Mouse (Mus musculus) cerebellum, adult 2 months (tissue): ENCODE data around the gene 1700025G04Rik. TPM values are rescaled to one million over a fixed set of nuclear protein-coding genes. Genes with fewer than 3 reads are reported as not detected.
A peak's percentile ranks its signal among the peaks of the same experiment; 100 is the strongest.

Experiments used
- DNase-seq, 2 experiments: peaks; one replicate each; pipeline ENCODE4 v3.0.0; 2021
- H3K27ac ChIP-seq: fragments of 200-500 bp; 2 replicates; pipeline ENCODE4 v1.5.1; 2012; ENCODE audit warnings: low read length, control low read depth, inconsistent platforms; ENCODE audit not compliant: insufficient read depth
- H3K27me3 ChIP-seq: fragments of 200-500 bp; 2 replicates; pipeline ENCODE4 v1.6.1; 2012; ENCODE audit warnings: inconsistent platforms, mild to moderate bottlenecking, low read length, moderate library complexity; ENCODE audit not compliant: control insufficient read depth, insufficient read depth
- H3K4me1 ChIP-seq: fragments of 200-500 bp; 2 replicates; pipeline ENCODE4 v1.6.1; 2011; ENCODE audit warnings: low read length; ENCODE audit not compliant: control insufficient read depth, insufficient read depth
- H3K4me3 ChIP-seq: fragments of 200-500 bp; replicated peaks from 2 replicates; pipeline ENCODE3; 2011; ENCODE audit warnings: mild to moderate bottlenecking, low read depth, low read length, control low read depth; ENCODE audit not compliant: insufficient read depth
- CTCF ChIP-seq: fragments of 200-500 bp; IDR thresholded peaks from 2 replicates; pipeline ENCODE4 v1.5.1; 2011; ENCODE audit warnings: low read depth, mild to moderate bottlenecking, control low read depth, low read length, moderate library complexity, borderline replicate concordance; ENCODE audit not compliant: insufficient read depth
- POLR2A ChIP-seq: fragments of 200-500 bp; IDR thresholded peaks from 2 replicates; pipeline ENCODE4 v1.6.1; 2011; ENCODE audit warnings: low read length, control low read depth, borderline replicate concordance; ENCODE audit not compliant: insufficient read depth
- WGBS: fragments of 180-500 bp; shearing (Covaris S2); methylation state at CpG from one replicate; pipeline ENCODE4 v1.1.7; 2018; 5-methylcytosine and 5-hydroxymethylcytosine counted together
- polyA plus RNA-seq: library from polyadenylated mRNA; depleted of rRNA; stranded (reverse); fragments of >200 nt; gene quantifications from 2 replicates; pipeline ENCODE4 v1.2.3, GENCODE M21; 2012

Gene 1700025G04Rik
- polyA plus RNA-seq, 1 experiment = 27.9 TPM

GRCm38 (mm10) chr1:151900706-151901360, 189.1 kb downstream of the 1700025G04Rik start:
- no peak overlapping the region for H3K27ac ChIP-seq
- peaks cover 7% of the 10 kb centered on the region for H3K4me1 ChIP-seq
- 69% methylated on average over 12 of the region's 12 CpGs for WGBS
- TF ChIP-seq CTCF = no peak
- no peak for TF ChIP-seq POLR2A
- no peak overlapping the region for H3K4me3 ChIP-seq
- DNase-seq = no peak
- no peaks in the 10 kb centered on the region for H3K27me3 ChIP-seq

- Histone ChIP-seq H3K4me1 (peaks cover 6% of the 10 kb centered on the region; the same call in 1 of the 2 replicates), H3K27ac (no peak overlapping the region), H3K27me3 (no peaks in the 10 kb centered on the region), H3K4me3 (no peak overlapping the region)
- DNase-seq = no peak
- TF ChIP-seq CTCF = no peak
- no peak for TF ChIP-seq POLR2A
- WGBS = 84% methylated on average over 7 of the region's 7 CpGs
Observed at GRCm38 (mm10) chr1:151899964-151900363, 190.0 kb downstream of the 1700025G04Rik start.

- Histone ChIP-seq H3K4me3 (no peak overlapping the region), H3K27ac (no peak overlapping the region), H3K27me3 (no peaks in the 10 kb centered on the region), H3K4me1 (peaks cover 8% of the 10 kb centered on the region)
- 91% methylated on average over 4 of the region's 4 CpGs for WGBS
- DNase-seq = no peak
- no peak for TF ChIP-seq CTCF
- no peak for TF ChIP-seq POLR2A
Observed at GRCm38 (mm10) chr1:151895406-151895805, 194.5 kb downstream of the 1700025G04Rik start.

GRCm38 (mm10) chr1:151893976-151894375, 195.9 kb downstream of the 1700025G04Rik start:
- Histone ChIP-seq H3K4me1 (peaks cover 12% of the 10 kb centered on the region), H3K27me3 (no peaks in the 10 kb centered on the region), H3K4me3 (no peak overlapping the region), H3K27ac (no peak overlapping the region)
- no peak for DNase-seq
- TF ChIP-seq CTCF = no peak
- WGBS = 82% methylated on average over 5 of the region's 5 CpGs

- Histone ChIP-seq H3K4me1 (peaks cover 21% of the 10 kb centered on the region), H3K27ac (no peak overlapping the region), H3K27me3 (no peaks in the 10 kb centered on the region), H3K4me3 (no peak overlapping the region)
- 89% methylated on average over 5 of the region's 5 CpGs for WGBS
- no peak for DNase-seq
- TF ChIP-seq CTCF (no peak), POLR2A (no peak)
Observed at GRCm38 (mm10) chr1:151892008-151892407, 197.9 kb downstream of the 1700025G04Rik start.

GRCm38 (mm10) chr1:151891194-151891593, 198.7 kb downstream of the 1700025G04Rik start:
- TF ChIP-seq CTCF (no peak), POLR2A (no peak)
- Histone ChIP-seq H3K27ac (no peak overlapping the region), H3K4me3 (no peak overlapping the region), H3K4me1 (peaks cover 22% of the 10 kb centered on the region), H3K27me3 (no peaks in the 10 kb centered on the region)
- DNase-seq = no peak
- 92% methylated on average over 9 of the region's 9 CpGs for WGBS

GRCm38 (mm10) chr1:151890041-151890621, 199.8 kb downstream of the 1700025G04Rik start:
- no peak for TF ChIP-seq POLR2A
- no peak for TF ChIP-seq CTCF
- Histone ChIP-seq H3K27me3 (no peaks in the 10 kb centered on the region), H3K4me1 (peaks cover 22% of the 10 kb centered on the region), H3K4me3 (no peak overlapping the region), H3K27ac (no peak overlapping the region; the same call in 1 of the 2 replicates)
- peak; percentile 50 to 55 for DNase-seq
- 41% methylated on average over 14 of the region's 14 CpGs for WGBS

GRCm38 (mm10) chr1:151887631-151888030, 202.3 kb downstream of the 1700025G04Rik start:
- Histone ChIP-seq H3K27me3 (no peaks in the 10 kb centered on the region), H3K27ac (no peak overlapping the region), H3K4me1 (peaks cover 22% of the 10 kb centered on the region), H3K4me3 (no peak overlapping the region)
- TF ChIP-seq CTCF = no peak
- no peak for TF ChIP-seq POLR2A
- WGBS = 23% methylated on average over 5 of the region's 5 CpGs
- no peak for DNase-seq
